Mouse (Mus musculus): ENCODE data around the gene Dnaaf2.

The Dnaaf2 gene

DNA sequence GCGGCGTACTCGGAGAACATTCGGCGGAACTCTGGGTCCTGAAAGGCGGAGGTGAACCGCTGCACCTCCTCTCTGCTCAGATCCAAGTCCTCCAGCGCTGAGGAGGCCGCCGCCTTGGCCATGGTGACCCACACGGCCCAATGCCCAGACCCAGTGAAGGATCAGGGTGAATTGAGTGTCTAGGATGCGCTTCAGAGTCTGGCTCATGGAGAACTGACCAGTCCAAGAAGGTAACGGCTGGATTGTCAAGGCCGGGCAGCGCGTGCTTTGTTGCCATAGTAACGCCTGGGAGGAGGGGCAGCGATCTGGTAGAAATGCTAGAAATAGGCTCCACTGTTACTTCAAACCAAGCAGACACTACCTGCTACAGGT is at the start of gene Dnaaf2:
Gene Dnaaf2, minus strand, starts transcription at position 266 of the 372 bp plus-strand sequence.
- peak; percentile 32 for DNase-seq (ENCODE audit: low spot score)

DNA sequence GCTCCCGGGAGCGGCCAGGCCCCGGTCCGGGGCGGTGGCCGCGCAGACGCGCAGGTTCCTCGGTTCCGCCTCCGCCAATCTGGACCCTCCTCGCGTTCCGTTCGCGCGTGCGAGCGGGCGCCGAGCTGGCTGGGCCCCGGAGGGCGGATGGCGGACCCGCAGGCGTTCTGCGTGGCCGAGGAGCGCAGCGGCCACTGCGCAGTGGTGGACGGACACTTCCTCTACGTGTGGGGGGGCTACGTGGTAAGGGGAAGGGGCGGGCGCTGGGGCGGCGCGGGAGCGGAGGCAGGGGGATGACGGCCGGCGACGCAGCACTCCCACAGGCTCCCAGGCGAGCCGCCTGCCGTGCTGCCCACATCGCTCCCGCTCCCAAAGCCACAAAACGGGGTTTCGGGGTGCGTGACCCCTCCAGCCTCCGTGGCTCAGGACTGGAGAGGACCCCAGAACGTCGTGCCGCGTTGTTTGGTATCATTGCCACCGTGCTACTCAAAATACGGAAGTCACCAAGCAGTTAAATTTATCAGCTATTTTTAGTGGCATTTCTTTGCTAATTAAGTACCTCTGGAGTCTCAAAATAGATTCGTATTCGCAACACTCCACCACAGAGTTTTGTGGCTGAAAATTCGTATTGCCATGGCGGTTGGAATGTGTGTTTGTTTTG is 43.7 kb upstream of the Dnaaf2 start:
- peak; percentile 39 for DNase-seq (ENCODE audit: low spot score)

DNA sequence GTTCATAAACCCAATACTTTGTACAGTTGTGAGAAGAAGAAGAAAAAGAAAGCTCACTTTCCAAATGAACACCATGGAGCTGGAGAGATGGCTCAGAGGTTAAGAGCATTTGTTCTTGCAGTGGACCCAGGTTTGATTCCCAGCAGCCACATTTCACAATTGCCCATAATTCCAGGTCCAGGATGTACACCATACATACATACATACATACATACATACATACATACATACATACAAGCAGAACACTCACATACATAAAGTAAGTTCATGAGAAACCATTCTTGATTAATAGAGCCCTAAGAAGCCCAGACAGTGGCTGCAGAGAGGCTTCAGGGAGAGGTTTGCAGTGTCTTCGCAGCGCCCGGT is 43.2 kb upstream of the Dnaaf2 start:
- no peak for DNase-seq (ENCODE audit: low spot score)

DNA sequence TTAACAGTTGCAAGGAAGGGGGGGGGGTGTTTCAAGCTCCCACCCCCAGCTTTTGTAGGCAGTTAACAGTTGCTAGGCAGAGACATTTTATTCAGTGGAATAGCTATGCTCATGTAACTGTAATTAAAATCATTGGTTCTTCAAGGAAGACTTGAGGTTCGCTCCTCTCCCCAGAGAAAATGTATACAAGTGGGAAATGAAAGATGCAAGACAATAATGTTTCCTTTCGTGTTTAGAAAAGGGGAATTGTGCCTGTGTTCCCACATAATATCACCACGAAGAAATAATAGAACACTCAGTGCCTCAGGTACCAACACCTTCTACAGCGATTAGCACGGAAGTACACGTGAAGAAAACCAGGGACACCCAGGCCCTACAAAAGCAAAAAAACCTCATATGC is 42.6 kb upstream of the Dnaaf2 start, which contains the start of gene Klhdc1:
Gene Klhdc1, plus strand, starts transcription at position 301 of the 400 bp plus-strand sequence.
- no peak for DNase-seq (ENCODE audit: low spot score)

DNA sequence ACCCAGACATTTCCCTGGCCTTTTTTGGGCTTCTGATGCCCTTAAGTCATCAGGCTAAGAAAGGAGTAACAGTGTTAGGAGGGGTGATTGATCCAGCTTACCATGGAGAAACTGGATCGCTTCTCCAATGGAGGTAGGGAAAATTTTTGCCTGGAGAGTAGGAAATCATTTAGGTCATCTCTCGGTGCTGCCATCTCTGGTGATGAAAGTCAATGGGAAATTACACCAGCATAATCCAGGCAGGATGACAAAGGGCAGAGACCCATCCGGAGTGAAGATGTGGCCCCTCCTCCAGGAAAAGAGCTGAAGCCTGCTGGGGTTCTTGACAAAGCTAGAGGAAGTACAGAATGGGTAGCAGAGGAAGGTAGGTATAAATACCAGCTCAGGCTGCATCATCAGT is 40.1 kb upstream of the Dnaaf2 start:
- no peak for DNase-seq (ENCODE audit: low spot score)

DNA sequence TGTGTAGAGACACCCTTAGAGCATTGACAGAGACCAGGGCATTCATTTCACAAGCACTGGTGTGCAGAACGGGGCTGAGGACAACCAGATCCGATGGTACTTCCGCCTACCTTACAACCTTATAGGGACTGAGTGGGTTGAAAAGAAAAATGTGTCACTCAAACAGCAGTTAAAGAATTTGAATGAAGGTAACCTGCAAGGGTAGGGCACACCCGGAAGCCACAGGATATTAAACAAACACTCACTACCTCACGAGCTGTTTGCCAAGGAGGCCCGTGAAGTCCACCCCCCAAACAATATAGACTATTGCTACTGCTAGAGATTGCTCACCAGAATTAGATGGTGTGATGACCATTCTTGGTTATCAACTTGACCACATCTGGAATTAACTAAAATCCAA is 37.6 kb upstream of the Dnaaf2 start:
- DNase-seq (ENCODE audit: low spot score) = no peak

DNA sequence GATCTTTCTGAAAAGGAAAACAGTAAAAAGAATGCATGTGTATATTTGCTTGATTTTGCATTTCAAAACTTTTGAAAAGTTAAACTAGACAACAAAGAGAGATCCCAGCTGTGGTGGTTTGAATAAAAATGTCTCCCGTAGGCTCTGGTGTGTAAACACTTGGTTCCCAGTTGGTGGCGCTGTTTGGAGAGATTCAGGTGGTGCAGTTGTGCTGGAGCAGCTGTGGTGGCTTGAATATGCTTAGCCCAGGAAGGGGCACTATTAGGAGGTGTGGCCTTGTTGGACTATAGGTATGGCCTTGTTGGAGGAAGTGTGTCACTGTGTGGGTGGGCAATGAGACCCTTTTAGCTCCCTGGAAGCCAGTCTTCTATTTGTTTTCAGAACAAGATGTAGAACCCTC is 31.0 kb upstream of the Dnaaf2 start:
- DNase-seq (ENCODE audit: low spot score) = no peak

DNA sequence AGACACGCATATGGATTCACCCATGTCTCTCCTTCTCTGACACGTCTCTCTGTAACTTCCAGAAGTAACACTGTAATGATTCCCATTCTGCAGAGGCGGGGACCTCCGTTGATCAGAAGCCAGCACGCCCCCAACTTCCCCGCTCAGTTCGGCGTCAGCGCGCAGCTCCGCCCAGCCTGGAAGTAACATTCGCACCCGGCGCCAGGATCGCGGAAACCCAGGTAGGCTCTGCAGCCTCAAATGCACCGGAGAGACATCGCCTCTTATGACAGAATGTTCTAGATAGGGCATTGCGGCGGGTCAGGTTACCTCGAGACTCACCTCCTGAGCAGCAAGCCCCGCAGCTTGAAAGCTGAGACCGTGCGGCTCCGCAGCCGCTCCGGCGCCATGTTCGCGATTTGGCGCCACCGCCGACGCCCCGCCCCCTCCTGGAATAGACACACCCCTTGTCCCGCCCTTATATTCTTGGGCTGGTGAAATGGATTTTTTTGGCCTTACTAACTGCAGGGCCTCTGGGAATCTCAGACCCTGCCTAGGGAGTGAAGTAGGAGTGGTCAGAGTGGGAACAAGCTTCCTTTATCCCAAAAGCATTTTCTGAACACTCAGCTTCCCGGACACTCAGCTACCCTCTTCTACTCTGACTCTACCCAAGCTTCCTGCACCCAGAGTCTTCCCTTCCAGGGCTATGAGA is 29.7 kb upstream of the Dnaaf2 start, which contains the start of gene Pole2:
Gene Pole2, minus strand, starts transcription at position 420 of the 691 bp plus-strand sequence.
- peak; percentile 46 for DNase-seq (ENCODE audit: low spot score)

DNA sequence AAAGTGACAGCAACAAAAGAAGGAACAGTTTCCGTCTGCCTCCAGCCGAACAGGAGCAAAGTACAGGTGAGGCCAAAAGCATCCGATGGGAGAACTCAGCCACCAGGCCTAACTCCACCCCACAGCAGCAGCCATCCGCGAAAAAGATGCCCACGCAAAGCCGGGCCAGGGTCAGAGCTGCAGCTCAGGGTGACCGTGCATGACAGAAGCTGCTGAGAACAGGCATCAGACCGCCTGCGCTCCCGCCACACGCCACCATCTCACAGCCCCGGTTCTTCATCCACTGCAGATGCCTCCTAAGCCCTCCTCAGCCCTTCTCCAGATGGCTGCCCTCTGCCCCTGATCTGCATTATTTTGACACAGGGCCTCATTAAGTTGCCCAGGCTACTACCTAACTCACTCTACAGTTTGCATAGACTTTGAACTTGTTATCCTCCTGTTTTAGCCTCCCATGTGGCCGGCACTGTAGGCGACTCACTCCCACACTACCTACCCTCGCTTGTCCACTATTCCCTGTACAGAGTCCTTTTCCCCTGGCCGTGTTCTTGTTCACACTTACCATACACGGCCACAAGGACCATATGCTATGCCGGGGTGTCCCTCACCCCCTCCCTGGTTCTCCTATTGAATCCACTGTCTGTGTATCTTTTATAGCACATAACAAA is 22.5 kb upstream of the Dnaaf2 start:
- DNase-seq (ENCODE audit: low spot score) = no peak

DNA sequence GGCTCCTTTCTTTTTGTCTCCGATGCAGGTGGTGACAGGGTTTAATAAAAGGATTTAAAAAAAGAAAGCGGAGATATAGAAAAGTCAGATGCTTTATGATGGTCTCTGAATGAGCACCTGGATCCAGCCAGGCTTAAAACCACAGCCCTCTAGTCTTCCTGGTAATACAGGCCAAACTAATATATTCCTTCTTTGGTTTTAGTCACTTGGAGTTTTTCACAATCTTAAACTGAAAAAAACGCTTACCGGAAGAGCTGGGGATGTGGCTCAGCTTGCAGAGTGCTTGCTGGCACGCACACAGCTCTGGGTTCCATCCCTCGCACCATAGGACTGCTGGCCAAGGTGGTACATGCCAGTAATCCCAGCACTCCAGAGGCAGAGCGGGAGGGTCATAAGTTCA is 18.4 kb upstream of the Dnaaf2 start:
- DNase-seq (ENCODE audit: low spot score) = no peak

DNA sequence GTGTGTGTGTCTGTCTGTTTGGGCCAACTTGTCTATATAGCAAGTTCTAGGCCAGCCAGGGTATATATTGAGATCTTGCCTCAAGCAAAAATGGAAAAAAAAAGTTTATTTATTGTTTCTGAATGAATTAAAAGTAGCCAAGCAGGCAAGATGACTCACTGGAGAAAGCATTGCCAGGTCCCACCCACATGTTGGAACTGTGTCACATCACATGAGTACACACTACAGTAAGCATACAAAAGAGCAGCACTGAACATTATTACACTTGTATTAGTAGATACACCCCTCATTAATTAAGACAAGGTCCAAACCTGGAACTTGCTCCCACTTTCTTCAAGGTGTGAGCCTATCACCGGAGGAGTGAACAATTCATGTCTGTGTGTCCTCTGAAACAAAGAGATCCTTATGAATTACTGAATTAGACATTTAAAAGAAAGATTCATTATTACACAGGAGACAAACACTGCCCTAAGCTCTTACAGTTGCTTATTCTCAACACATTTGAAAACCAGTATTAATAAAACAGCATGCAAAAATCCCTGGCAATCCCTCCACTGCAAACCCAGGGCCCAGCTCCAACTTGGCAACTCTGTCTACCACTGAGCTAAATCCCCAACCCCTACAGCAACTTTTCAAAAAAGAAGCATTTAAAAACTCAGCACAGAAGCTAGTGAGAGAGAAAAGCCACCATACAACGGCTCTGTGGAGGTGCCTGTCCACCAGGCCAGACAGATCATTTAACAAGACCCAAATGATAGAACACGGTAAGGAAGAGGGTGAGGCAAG is 17.0 kb upstream of the Dnaaf2 start:
- DNase-seq (ENCODE audit: low spot score) = no peak

DNA sequence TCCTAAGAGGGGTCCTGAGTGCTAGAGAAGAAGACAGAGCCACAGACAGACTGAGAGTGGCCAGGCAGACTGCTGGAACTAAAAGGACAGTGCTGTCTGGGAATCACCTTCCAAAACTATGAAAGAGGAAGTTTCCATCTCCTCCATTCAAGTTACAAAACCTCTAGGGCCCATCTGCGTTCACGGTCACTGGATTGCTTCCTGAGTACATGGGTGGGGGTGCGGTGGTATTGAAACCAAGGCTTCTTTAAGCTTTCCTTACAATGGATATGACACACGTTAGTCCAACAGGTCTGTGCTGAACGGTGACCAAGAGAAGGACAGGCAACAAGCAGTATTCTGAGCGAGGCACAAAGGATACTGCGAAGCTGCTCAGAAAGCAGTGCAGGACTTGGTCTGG is 16.2 kb upstream of the Dnaaf2 start:
- no peak for DNase-seq (ENCODE audit: low spot score)

DNA sequence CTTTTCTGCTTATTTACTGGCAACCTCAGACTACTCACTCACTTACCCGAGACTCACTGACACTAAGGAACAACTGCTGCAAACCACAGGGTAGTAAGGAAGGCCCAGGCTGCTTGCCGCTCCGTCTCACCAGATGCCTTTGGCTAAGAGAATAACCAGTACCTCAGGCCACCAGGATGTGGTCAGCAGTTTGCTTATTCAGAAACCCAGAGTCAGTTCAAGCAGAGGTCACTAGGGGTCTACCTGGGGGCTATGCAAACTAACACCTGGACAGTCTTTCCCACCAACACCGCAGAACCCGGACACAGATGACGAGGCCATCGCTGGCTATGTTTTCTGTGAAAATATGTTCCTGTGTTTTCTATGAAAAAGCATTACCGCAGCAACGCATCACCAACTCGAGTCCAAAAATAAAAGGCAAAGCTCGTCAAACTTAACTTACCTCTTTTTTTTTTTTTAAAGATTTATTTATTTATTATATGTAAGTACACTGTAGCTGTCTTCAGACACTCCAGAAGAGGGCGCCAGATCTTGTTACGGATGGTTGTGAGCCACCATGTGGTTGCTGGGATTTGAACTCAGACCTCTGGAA is 15.1 kb upstream of the Dnaaf2 start:
- DNase-seq (ENCODE audit: low spot score) = no peak

DNA sequence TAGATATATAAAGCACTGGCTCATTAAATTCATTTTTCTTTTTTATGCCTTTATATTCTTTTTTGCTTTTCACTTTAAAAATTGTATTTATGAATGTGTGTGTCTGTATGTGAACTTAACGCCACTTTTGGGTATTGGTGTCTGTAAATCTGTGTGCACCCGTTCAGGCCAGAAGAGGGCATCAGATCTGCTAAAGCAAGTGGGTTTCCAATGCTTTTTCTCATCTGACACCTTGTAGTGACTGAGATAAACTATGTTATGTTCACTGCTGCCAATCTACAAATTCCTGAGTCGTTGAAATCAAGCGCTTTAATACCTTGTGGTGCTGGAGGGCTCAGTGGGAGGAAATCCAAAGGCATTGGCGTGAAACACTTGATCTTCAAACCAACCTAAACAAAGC is 12.8 kb upstream of the Dnaaf2 start:
- no peak for DNase-seq (ENCODE audit: low spot score)

DNA sequence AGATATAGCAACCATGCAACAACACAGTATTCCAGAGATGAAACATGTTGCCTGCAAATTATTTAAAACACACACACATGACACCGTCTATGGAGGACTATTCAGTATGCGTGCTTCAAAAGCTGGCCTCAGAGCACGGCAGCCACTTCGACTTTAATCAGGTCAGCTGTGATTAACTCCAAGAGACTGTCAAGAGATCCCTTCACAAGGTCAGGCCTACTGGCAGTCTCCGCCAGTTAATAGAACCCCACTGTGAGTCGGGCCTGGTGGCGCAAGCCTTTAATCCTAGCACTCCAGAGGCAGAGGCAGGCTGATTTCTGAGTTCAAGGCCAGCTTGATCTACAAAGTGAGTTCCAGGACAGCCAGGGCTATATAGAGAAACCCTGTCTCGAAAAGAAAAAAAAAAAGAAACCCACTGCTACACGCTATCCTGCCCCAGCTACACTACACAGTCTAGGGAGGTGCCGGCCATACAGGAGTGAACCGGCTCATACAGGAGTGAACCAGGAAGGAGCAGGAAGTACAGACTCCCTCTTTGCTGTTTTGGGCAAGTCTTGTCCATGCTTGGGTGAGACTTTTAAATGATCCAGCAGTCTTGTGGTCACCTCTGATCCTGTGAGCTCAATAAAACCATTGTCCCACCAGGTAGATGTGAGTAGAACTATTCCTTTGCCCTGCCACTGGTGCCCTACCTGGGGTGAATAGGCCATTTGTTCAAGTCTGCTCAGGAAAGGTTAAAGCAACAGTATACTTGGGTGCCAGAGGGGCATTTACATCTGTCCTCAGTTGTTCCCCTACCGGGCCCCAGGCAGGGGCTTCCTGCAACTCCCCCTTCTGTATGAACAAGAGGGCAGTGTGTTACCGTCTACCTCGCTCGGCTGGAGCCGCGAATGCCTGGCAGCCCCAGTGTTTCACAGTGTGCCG is 12.1 kb upstream of the Dnaaf2 start:
- DNase-seq (ENCODE audit: low spot score) = no peak

DNA sequence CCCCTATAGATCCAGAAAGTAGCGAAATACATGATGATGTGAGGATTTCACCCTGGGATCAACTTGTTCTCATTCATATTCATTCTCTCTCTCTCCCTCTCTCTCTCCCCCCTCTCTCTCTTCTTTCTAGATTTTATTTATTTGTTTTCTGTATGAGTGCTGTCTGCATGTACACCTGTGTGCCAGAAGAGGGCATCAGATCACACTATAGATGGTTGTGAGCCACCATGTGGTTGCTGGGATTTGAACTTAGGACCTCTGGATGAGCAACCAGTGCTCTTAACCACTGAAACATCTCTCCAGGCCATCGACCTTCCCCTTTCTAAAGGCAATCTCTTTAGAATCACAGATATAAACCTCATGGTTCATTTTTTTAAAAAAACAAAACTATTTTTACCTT is 10.3 kb upstream of the Dnaaf2 start:
- no peak for DNase-seq (ENCODE audit: low spot score)

DNA sequence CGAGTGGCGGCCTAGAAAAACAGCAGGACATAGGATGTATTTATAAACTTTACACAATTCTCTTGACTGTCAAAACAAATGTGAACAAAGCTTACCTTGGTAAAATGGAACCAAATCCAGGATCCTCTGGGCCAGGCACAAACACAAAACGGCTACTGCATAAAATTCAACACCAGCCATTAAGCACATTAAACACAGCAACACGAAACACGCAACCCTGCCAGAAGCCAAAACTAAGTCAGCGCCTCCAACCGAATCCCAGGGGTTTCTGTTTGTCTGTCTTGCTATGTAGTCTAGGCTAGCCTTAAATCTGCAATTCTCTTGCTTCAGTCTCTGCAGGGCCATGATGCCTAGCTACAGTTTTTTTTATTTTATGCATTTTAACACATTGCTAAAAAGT is 9.7 kb upstream of the Dnaaf2 start:
- DNase-seq (ENCODE audit: low spot score) = no peak

DNA sequence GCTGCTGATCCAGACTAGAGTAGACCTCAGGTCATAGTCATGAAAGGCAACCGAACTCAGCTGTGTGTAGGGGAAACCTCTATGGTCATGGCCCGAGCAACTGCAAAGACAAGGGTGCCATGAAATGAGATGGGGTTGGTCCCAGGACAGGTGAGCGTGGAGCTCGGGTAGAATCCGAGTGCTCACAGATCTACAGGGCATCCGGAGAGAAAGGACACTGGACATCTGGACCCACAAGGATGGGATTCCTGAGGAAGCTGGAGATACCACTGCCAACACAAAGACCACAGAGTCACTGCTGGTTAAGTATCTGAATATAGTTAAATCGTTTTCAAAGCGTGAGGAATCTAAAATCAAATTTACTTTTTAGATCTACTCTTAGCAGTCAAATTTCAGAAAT is 9.2 kb upstream of the Dnaaf2 start:
- no peak for DNase-seq (ENCODE audit: low spot score)

DNA sequence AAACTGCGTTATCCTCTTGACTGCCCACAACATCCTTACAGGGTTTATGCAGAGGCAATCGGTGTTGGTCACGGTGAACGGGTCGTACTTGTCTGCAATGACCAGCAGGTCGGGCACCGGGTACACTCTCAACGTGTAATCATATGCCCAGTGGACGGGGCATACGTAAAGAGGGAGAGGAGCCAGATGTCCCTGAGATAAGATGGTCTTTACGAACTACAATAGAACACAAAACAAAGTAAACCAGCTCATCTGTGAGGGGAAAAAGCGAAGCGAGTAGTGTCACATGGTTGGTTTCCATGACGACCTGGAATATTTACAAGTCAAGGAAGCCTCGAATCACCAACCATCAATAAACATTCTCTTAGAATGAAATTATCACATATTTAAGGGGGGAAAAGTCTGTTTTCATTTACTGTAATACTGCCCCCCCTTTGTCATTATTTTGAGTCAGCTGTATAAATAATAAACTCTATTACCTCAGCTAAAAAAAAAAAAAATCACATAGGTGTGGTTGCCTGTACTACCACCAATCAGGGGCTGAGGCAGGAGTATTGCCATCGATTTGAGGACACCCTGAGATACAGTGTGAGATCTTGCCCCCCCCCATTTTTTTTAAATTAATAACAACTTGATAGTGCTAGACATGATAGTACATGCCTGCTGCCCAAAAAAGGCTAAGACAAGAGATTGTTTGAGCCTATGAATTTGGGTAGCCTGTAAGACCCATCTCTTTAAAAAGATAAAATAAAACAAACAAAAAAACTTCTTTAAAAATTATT is 6.0 kb upstream of the Dnaaf2 start, which contains the start of gene Gm49384:
Gene Gm49384, minus strand, starts transcription at position 216 of the 782 bp plus-strand sequence.
- no peak for DNase-seq (ENCODE audit: low spot score)

DNA sequence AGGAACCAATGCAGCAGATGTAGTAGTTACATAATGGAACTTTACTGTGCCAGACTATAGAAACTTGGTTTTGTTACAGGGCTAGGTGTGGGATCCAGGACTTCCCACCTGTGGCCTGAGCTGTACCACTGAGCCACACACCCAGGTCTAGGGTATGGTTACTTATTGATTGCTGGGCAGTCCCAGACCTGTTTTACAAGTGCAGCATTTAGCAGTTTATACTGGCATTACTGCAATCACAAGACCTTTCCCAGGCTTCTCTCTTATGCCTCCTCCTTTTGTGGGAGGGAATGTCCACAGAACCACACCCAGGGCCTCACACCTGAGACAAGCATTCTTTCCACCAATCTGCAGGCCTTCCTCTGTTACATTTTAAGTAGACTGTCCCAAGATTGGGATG is 756 bp upstream of the Dnaaf2 start:
- no peak for DNase-seq (ENCODE audit: low spot score)

Data from left cerebral cortex, adult 11 months (tissue).